28 mouse cellular contexts compared by ENCODE assay signal in genomic region chr5:116244476-116244875, GRCm38 (mm10). TPM values are rescaled to one million over a fixed set of nuclear protein-coding genes. Genes with fewer than 3 reads are reported as not detected.
DNase-seq lines count a peak whose midpoint lies in the region; ATAC-seq and TF ChIP-seq lines count a peak whose summit lies in the region.
"Had no signal": no experiment of that assay in that cellular context is flagged by ENCODE, and none has a peak within 500 bp of the region (broad histone marks: within the 10 kb centered on the region; RNA-seq: fewer than 3 reads in every experiment).

No protein-coding gene starts in this region.

- H3K9me3 ChIP-seq in heart, embryonic 16.5 days (replicated peaks; ENCODE audit: control insufficient read depth, low read length), result no peaks in the 10 kb centered on the region
- H3K9me3 ChIP-seq: liver, embryonic 13.5 days; midbrain, embryonic 15.5 days had no signal

- H3K9ac ChIP-seq in heart, embryonic 16.5 days (ENCODE audit: low read length), result no peak overlapping the region
- H3K9ac ChIP-seq: liver, embryonic 13.5 days; midbrain, embryonic 15.5 days had no signal

- TF ChIP-seq CTCF in olfactory bulb, adult 2 months (IDR thresholded peaks at IDR 0.05; ENCODE audit: insufficient read depth, low read depth, low read length), result no peak

- peak; percentile 23; the same call in 1 of the 2 replicates for ATAC-seq in heart, embryonic 16.5 days (replicated peaks; ENCODE audit: extremely low read depth, insufficient read depth, low FRiP score)
- ATAC-seq: activated CD4-positive, CD25-positive, alpha-beta regulatory T cell, adult 4 months; forebrain, embryonic 16.5 days; hindbrain, embryonic 16.5 days; midbrain, embryonic 15.5 days had no signal

- no peak overlapping the region for H3K4me2 ChIP-seq in heart, embryonic 16.5 days (ENCODE audit: low read depth, low read length)
- H3K4me2 ChIP-seq: liver, embryonic 13.5 days; midbrain, embryonic 15.5 days had no signal

- no peaks in the 10 kb centered on the region for H3K36me3 ChIP-seq in heart, embryonic 16.5 days (ENCODE audit: control insufficient read depth, insufficient read depth)
- H3K36me3 ChIP-seq: liver, embryonic 13.5 days; midbrain, embryonic 15.5 days had no signal

- WGBS in heart, embryonic 16.5 days, result 26% methylated on average over 3 of the region's 3 CpGs
- WGBS in olfactory bulb, adult 2 months, result 31% methylated on average over 3 of the region's 3 CpGs

- no peak for TF ChIP-seq POLR2A in olfactory bulb, adult 2 months (IDR thresholded peaks at IDR 0.05; ENCODE audit: insufficient read depth, low read depth, low read length)

- H3K4me1 ChIP-seq in heart, embryonic 16.5 days (ENCODE audit: control insufficient read depth, insufficient read depth, low read length), result no peaks in the 10 kb centered on the region
- H3K4me1 ChIP-seq in olfactory bulb, adult 2 months (ENCODE audit: control insufficient read depth, insufficient read depth, low read length), result peaks cover 14% of the 10 kb centered on the region
- H3K4me1 ChIP-seq: liver, embryonic 13.5 days; midbrain, embryonic 15.5 days had no signal

- peak; percentile 3 to 19 for DNase-seq in heart, adult 18-20 months
- DNase-seq in heart, adult 11 months, result no peak
- no peak for DNase-seq in heart, postnatal 4 days
- DNase-seq in kidney, postnatal 14 days, result peak; percentile 10
- no peak for DNase-seq in kidney, postnatal 25 days
- DNase-seq in neural tube, embryonic 10.5 days (ENCODE audit: extremely low spot score, low spot score), result no peak
- DNase-seq: adrenal gland, adult 2 months; cerebellum, adult 2 months; cerebellum, postnatal 14 days; gastrocnemius, postnatal 36 days; layer of hippocampus, postnatal 36 days; left cerebral cortex, postnatal 4 days; liver, embryonic 13.5 days; right cerebral cortex, adult 18-20 months; spleen, adult 18-20 months; thymus, adult 18-20 months; thymus, postnatal 25 days had no signal

- H3K4me3 ChIP-seq in heart, embryonic 16.5 days (ENCODE audit: low read length), result no peak overlapping the region
- no peak overlapping the region for H3K4me3 ChIP-seq in olfactory bulb, adult 2 months (ENCODE audit: insufficient read depth, low read depth, low read length)
- H3K4me3 ChIP-seq: erythroblast, embryonic 14.5 days; gastrocnemius, adult 2 months; liver, embryonic 13.5 days; midbrain, embryonic 15.5 days had no signal

- H3K27me3 ChIP-seq in heart, embryonic 16.5 days (ENCODE audit: control insufficient read depth, insufficient read depth, low read length), result no peaks in the 10 kb centered on the region
- H3K27me3 ChIP-seq: CH12.LX; liver, embryonic 13.5 days; midbrain, embryonic 15.5 days had no signal

- H3K27ac ChIP-seq in heart, embryonic 16.5 days (ENCODE audit: low read length), result peak overlapping the region; percentile 49; the same call in 1 of the 2 replicates
- H3K27ac ChIP-seq in olfactory bulb, adult 2 months (ENCODE audit: insufficient read depth, low read depth, low read length), result peak overlapping the region; percentile 67; the same call in 1 of the 2 replicates
- H3K27ac ChIP-seq: gastrocnemius, adult 2 months; liver, embryonic 13.5 days; midbrain, embryonic 15.5 days had no signal

RNA-seq across cellular contexts. Expression of gene Ccdc60, which starts 44.3 kb away (rescaled TPM):
- under 1 TPM in 1 of 2 experiments, not detected in 1; 0.08 TPM for total RNA-seq in heart, adult 18-20 months (2021)
- 0.35 and 0.44 TPM in 2 replicates for polyA plus RNA-seq in heart, embryonic 16.5 days (2015; fragmentation: Nextera tagmentation; extraction: Ambion mirVana)
- total RNA-seq in heart, postnatal 4 days (2021), result under 1 TPM in 1 of 2 experiments, not detected in 1; 0.12 TPM
- not detected in 2 replicates for polyA plus RNA-seq in olfactory bulb, adult 2 months (2012; ENCODE audit: insufficient read depth, insufficient read length, low replicate concordance, missing spikeins)
- total RNA-seq: adrenal gland, adult 2 months; adrenal gland, postnatal 36 days; CH12.LX; gastrocnemius, adult 2 months; gastrocnemius, postnatal 36 days; neutrophil, adult 5-6 weeks had no signal
- polyA plus RNA-seq: activated CD4-positive, CD25-positive, alpha-beta regulatory T cell, adult 4 months; adrenal gland, adult 2 months; erythroblast, embryonic 14.5 days had no signal

Comparison
In these comparisons a context has a peak if more than half of its experiments do, and no peak if none do; other contexts are left out.
1. DNase-seq: peak in heart, adult 18-20 months (2 of 2) and kidney, postnatal 14 days (single experiment); none in heart, adult 11 months (single experiment), heart, postnatal 4 days (single experiment), kidney, postnatal 25 days (0 of 2) and neural tube, embryonic 10.5 days (single experiment).